Mouse (Mus musculus): Measurements from ENCODE around the gene Nup62. TPM values are rescaled to one million over a fixed set of nuclear protein-coding genes. Genes with fewer than 3 reads are reported as not detected.

Gene Nup62
- total RNA-seq (2021): 10 to 100 TPM; 27.1 to 28.0 TPM
- 36.0 and 36.6 TPM in 2 replicates for polyA plus RNA-seq (2012; rRNA removed)
- long read RNA-seq, transcript Nup62-201 (2 exons, 2,722 nt): major isoform, 17 of 17 reads
- long read RNA-seq, partial matches to known transcripts: 0 of 17 reads
- long read RNA-seq, other reads (novel, unspliced or antisense): 0 of 17 reads

GRCm38 (mm10) chr7:44815721-44816469 lies at the start of gene Nup62, which contains the start of gene Il4i1:
TSS of gene Nup62 (plus strand) at chr7:44816088.
TSS of gene Il4i1 (plus strand) at chr7:44816387.
- H3K27me3 ChIP-seq (ENCODE audit: control insufficient read depth, insufficient read depth, low read length): no peaks in the 10 kb centered on the region
- H3K4me3 ChIP-seq: peak within 1 kb of the TSS; percentile 81
- intact Hi-C loops (cut with DNase I): loop anchor here (2.0 to 10.0 kb wide), 3 partner anchors 67 to 441 kb away; partner anchors contain the start of genes Med25 and Vrk3
- H3K79me2 ChIP-seq (replicated peaks; ENCODE audit: control insufficient read depth, insufficient read depth, low read length): peaks cover 3% of the 10 kb centered on the region
- DNase-seq: peak; percentile 98 to 99
- peak within 1 kb of the TSS; percentile 93 for H3K27ac ChIP-seq
- H3K36me3 ChIP-seq (ENCODE audit: control insufficient read depth, insufficient read depth, low read length): peaks cover 14% of the 10 kb centered on the region
- WGBS: under 1% methylated on average over 62 of the region's 62 CpGs
- peaks cover 21% of the 10 kb centered on the region for H3K4me1 ChIP-seq (ENCODE audit: control insufficient read depth, insufficient read depth, low read length)
- peak within 1 kb of the TSS; percentile 97 for H3K9ac ChIP-seq (ENCODE audit: low read depth, low read length)
- TF ChIP-seq POLR2A (IDR thresholded peaks at IDR 0.05; ENCODE audit: insufficient read depth, low read depth, low read length) (peak; percentile 64), EP300 (IDR thresholded peaks at IDR 0.05; ENCODE audit: insufficient read depth, low read depth, low read length) (0 out of 2 replicates have a peak, but pooled peaks have one; percentile 11), CTCF (IDR thresholded peaks at IDR 0.05) (peak; percentile 40)

- DNase-seq: no peak
- intact Hi-C loops (cut with DNase I): no loop called here
- Histone ChIP-seq H3K9ac (ENCODE audit: low read depth, low read length) (no peak overlapping the region), H3K79me2 (replicated peaks; ENCODE audit: control insufficient read depth, insufficient read depth, low read length) (no peaks in the 10 kb centered on the region), H3K27ac (no peak overlapping the region), H3K4me1 (ENCODE audit: control insufficient read depth, insufficient read depth, low read length) (no peaks in the 10 kb centered on the region), H3K36me3 (ENCODE audit: control insufficient read depth, insufficient read depth, low read length) (no peaks in the 10 kb centered on the region), H3K4me3 (no peak overlapping the region), H3K27me3 (ENCODE audit: control insufficient read depth, insufficient read depth, low read length) (no peaks in the 10 kb centered on the region)
- no peak for TF ChIP-seq EP300 (IDR thresholded peaks at IDR 0.05; ENCODE audit: insufficient read depth, low read depth, low read length)
- no peak for TF ChIP-seq CTCF (IDR thresholded peaks at IDR 0.05)
- TF ChIP-seq POLR2A (IDR thresholded peaks at IDR 0.05; ENCODE audit: insufficient read depth, low read depth, low read length): no peak
- 92% methylated on average over 5 of the region's 5 CpGs for WGBS
Observed at GRCm38 (mm10) chr7:44768129-44768528, 47.8 kb upstream of the Nup62 start.

GRCm38 (mm10) chr7:44770046-44770578 lies 45.8 kb upstream of the Nup62 start:
- H3K27me3 ChIP-seq (ENCODE audit: control insufficient read depth, insufficient read depth, low read length): no peaks in the 10 kb centered on the region
- no peaks in the 10 kb centered on the region for H3K79me2 ChIP-seq (replicated peaks; ENCODE audit: control insufficient read depth, insufficient read depth, low read length)
- intact Hi-C loops (cut with DNase I): no loop called here
- no peaks in the 10 kb centered on the region for H3K36me3 ChIP-seq (ENCODE audit: control insufficient read depth, insufficient read depth, low read length)
- TF ChIP-seq CTCF (IDR thresholded peaks at IDR 0.05) (no peak), EP300 (IDR thresholded peaks at IDR 0.05; ENCODE audit: insufficient read depth, low read depth, low read length) (0 out of 2 replicates have a peak, but pooled peaks have one; percentile 57), POLR2A (IDR thresholded peaks at IDR 0.05; ENCODE audit: insufficient read depth, low read depth, low read length) (no peak)
- no peak overlapping the region for H3K27ac ChIP-seq
- no peak overlapping the region for H3K4me3 ChIP-seq
- DNase-seq: peak; percentile 47 to 66
- WGBS: 16% methylated on average over 6 of the region's 6 CpGs
- H3K9ac ChIP-seq (ENCODE audit: low read depth, low read length): no peak overlapping the region
- no peaks in the 10 kb centered on the region for H3K4me1 ChIP-seq (ENCODE audit: control insufficient read depth, insufficient read depth, low read length)

GRCm38 (mm10) chr7:44772591-44773204 lies 43.2 kb upstream of the Nup62 start:
- DNase-seq: no peak
- 73% methylated on average over 8 of the region's 8 CpGs for WGBS
- no peaks in the 10 kb centered on the region for H3K27me3 ChIP-seq (ENCODE audit: control insufficient read depth, insufficient read depth, low read length)
- intact Hi-C loops (cut with DNase I): no loop called here
- H3K4me3 ChIP-seq: no peak overlapping the region
- H3K36me3 ChIP-seq (ENCODE audit: control insufficient read depth, insufficient read depth, low read length): no peaks in the 10 kb centered on the region
- H3K79me2 ChIP-seq (replicated peaks; ENCODE audit: control insufficient read depth, insufficient read depth, low read length): no peaks in the 10 kb centered on the region
- H3K27ac ChIP-seq: no peak overlapping the region
- H3K9ac ChIP-seq (ENCODE audit: low read depth, low read length): no peak overlapping the region
- no peaks in the 10 kb centered on the region for H3K4me1 ChIP-seq (ENCODE audit: control insufficient read depth, insufficient read depth, low read length)
- TF ChIP-seq CTCF (IDR thresholded peaks at IDR 0.05): no peak
- TF ChIP-seq EP300 (IDR thresholded peaks at IDR 0.05; ENCODE audit: insufficient read depth, low read depth, low read length): no peak
- no peak for TF ChIP-seq POLR2A (IDR thresholded peaks at IDR 0.05; ENCODE audit: insufficient read depth, low read depth, low read length)

GRCm38 (mm10) chr7:44776849-44777498 lies 38.9 kb upstream of the Nup62 start:
- 90% methylated on average over 9 of the region's 9 CpGs for WGBS
- no peak for DNase-seq
- Histone ChIP-seq H3K36me3 (ENCODE audit: control insufficient read depth, insufficient read depth, low read length) (no peaks in the 10 kb centered on the region), H3K9ac (ENCODE audit: low read depth, low read length) (no peak overlapping the region), H3K27me3 (ENCODE audit: control insufficient read depth, insufficient read depth, low read length) (no peaks in the 10 kb centered on the region), H3K27ac (no peak overlapping the region), H3K4me1 (ENCODE audit: control insufficient read depth, insufficient read depth, low read length) (no peaks in the 10 kb centered on the region), H3K4me3 (no peak overlapping the region), H3K79me2 (replicated peaks; ENCODE audit: control insufficient read depth, insufficient read depth, low read length) (no peaks in the 10 kb centered on the region)
- TF ChIP-seq EP300 (IDR thresholded peaks at IDR 0.05; ENCODE audit: insufficient read depth, low read depth, low read length) (no peak), POLR2A (IDR thresholded peaks at IDR 0.05; ENCODE audit: insufficient read depth, low read depth, low read length) (no peak), CTCF (IDR thresholded peaks at IDR 0.05) (no peak)
- intact Hi-C loops (cut with DNase I): no loop called here

All from heart, adult 2 months (tissue).